Mouse (Mus musculus): ENCODE measurements around the gene Prkcd. TPM values are rescaled to one million over a fixed set of nuclear protein-coding genes. Genes with fewer than 3 reads are reported as not detected.
A peak's percentile ranks its signal among the peaks of the same experiment; 100 is the strongest.

Gene Prkcd
- polyA plus RNA-seq (2012; rRNA removed): 187 and 226 TPM in 2 replicates

GRCm38 (mm10) chr14:30625856-30626726, at the start of gene Prkcd:
Gene Prkcd, minus strand, starts transcription at chr14:30626210.
- WGBS: under 1% methylated on average over 71 of the region's 71 CpGs
- DNase-seq (ENCODE audit: low read depth in 1 of 2, low spot score in 2 of 2): peak; percentile 72 to 86
- peak within 1 kb of the TSS; percentile 83 for H3K27ac ChIP-seq (ENCODE audit: insufficient read depth, low read length)

GRCm38 (mm10) chr14:30674947-30675346, 48.9 kb upstream of the Prkcd start:
- Histone ChIP-seq H3K27ac (ENCODE audit: insufficient read depth, low read length) (no peak overlapping the region), H3K4me3 (ENCODE audit: extremely low read depth, insufficient read depth, insufficient read length) (no peak overlapping the region), H3K27me3 (ENCODE audit: control insufficient read depth, insufficient read depth, low read length) (no peaks in the 10 kb centered on the region), H3K4me1 (ENCODE audit: control insufficient read depth, insufficient read depth, insufficient read length) (peaks cover 8% of the 10 kb centered on the region; the same call in 1 of the 2 replicates), H3K36me3 (ENCODE audit: control insufficient read depth, insufficient read depth, low read length) (peaks cover 11% of the 10 kb centered on the region)
- DNase-seq (ENCODE audit: low read depth in 1 of 2, low spot score in 2 of 2): no peak
- no peak for TF ChIP-seq CTCF (IDR thresholded peaks at IDR 0.05; ENCODE audit: extremely low read depth, insufficient read depth, insufficient read length, insufficient replicate concordance)
- TF ChIP-seq POLR2A (IDR thresholded peaks at IDR 0.05; ENCODE audit: low read depth, low read length): no peak
- 48% methylated on average over 6 of the region's 6 CpGs for WGBS

More at GRCm38 (mm10) chr14:30625856-30626726, at the start of gene Prkcd:
- H3K4me3 ChIP-seq (ENCODE audit: extremely low read depth, insufficient read depth, insufficient read length): peak within 1 kb of the TSS; percentile 93
- H3K27me3 ChIP-seq (ENCODE audit: control insufficient read depth, insufficient read depth, low read length): no peaks in the 10 kb centered on the region
- peaks cover 42% of the 10 kb centered on the region for H3K4me1 ChIP-seq (ENCODE audit: control insufficient read depth, insufficient read depth, insufficient read length)
- peaks cover 7% of the 10 kb centered on the region; the same call in 1 of the 2 replicates for H3K36me3 ChIP-seq (ENCODE audit: control insufficient read depth, insufficient read depth, low read length)
- TF ChIP-seq CTCF (IDR thresholded peaks at IDR 0.05; ENCODE audit: extremely low read depth, insufficient read depth, insufficient read length, insufficient replicate concordance) (no peak), POLR2A (IDR thresholded peaks at IDR 0.05; ENCODE audit: low read depth, low read length) (peak; percentile 81)

- WGBS: 1% methylated on average over 3 of the region's 3 CpGs
- Histone ChIP-seq H3K27me3 (ENCODE audit: control insufficient read depth, insufficient read depth, low read length) (no peaks in the 10 kb centered on the region), H3K36me3 (ENCODE audit: control insufficient read depth, insufficient read depth, low read length) (peaks cover 15% of the 10 kb centered on the region), H3K4me3 (ENCODE audit: extremely low read depth, insufficient read depth, insufficient read length) (no peak overlapping the region), H3K27ac (ENCODE audit: insufficient read depth, low read length) (peak overlapping the region; percentile 50; the same call in 1 of the 2 replicates), H3K4me1 (ENCODE audit: control insufficient read depth, insufficient read depth, insufficient read length) (peaks cover 8% of the 10 kb centered on the region; the same call in 1 of the 2 replicates)
- TF ChIP-seq POLR2A (IDR thresholded peaks at IDR 0.05; ENCODE audit: low read depth, low read length) (no peak), CTCF (IDR thresholded peaks at IDR 0.05; ENCODE audit: extremely low read depth, insufficient read depth, insufficient read length, insufficient replicate concordance) (peak; percentile 89; the same call in 1 of the 2 replicates)
- peak; percentile 84 to 88 for DNase-seq (ENCODE audit: low read depth in 1 of 2, low spot score in 2 of 2)
Observed at GRCm38 (mm10) chr14:30671986-30672312, 45.9 kb upstream of the Prkcd start.

- H3K4me1 ChIP-seq (ENCODE audit: control insufficient read depth, insufficient read depth, insufficient read length): peaks cover 8% of the 10 kb centered on the region; the same call in 1 of the 2 replicates
- peak overlapping the region; percentile 50 for H3K27ac ChIP-seq (ENCODE audit: insufficient read depth, low read length)
- TF ChIP-seq CTCF (IDR thresholded peaks at IDR 0.05; ENCODE audit: extremely low read depth, insufficient read depth, insufficient read length, insufficient replicate concordance) (no peak), POLR2A (IDR thresholded peaks at IDR 0.05; ENCODE audit: low read depth, low read length) (no peak)
- H3K4me3 ChIP-seq (ENCODE audit: extremely low read depth, insufficient read depth, insufficient read length): no peak overlapping the region
- peaks cover 13% of the 10 kb centered on the region for H3K36me3 ChIP-seq (ENCODE audit: control insufficient read depth, insufficient read depth, low read length)
- DNase-seq (ENCODE audit: low read depth in 1 of 2, low spot score in 2 of 2): no peak
- H3K27me3 ChIP-seq (ENCODE audit: control insufficient read depth, insufficient read depth, low read length): no peaks in the 10 kb centered on the region
- WGBS: 56% methylated on average over 15 of the region's 15 CpGs
Observed at GRCm38 (mm10) chr14:30671095-30671985, 45.3 kb upstream of the Prkcd start.

- Histone ChIP-seq H3K36me3 (ENCODE audit: control insufficient read depth, insufficient read depth, low read length) (peaks cover 15% of the 10 kb centered on the region), H3K4me1 (ENCODE audit: control insufficient read depth, insufficient read depth, insufficient read length) (peaks cover 8% of the 10 kb centered on the region; the same call in 1 of the 2 replicates), H3K4me3 (ENCODE audit: extremely low read depth, insufficient read depth, insufficient read length) (no peak overlapping the region), H3K27me3 (ENCODE audit: control insufficient read depth, insufficient read depth, low read length) (no peaks in the 10 kb centered on the region), H3K27ac (ENCODE audit: insufficient read depth, low read length) (no peak overlapping the region)
- no peak for TF ChIP-seq CTCF (IDR thresholded peaks at IDR 0.05; ENCODE audit: extremely low read depth, insufficient read depth, insufficient read length, insufficient replicate concordance)
- TF ChIP-seq POLR2A (IDR thresholded peaks at IDR 0.05; ENCODE audit: low read depth, low read length): no peak
- 98% methylated on average over 6 of the region's 6 CpGs for WGBS
- DNase-seq (ENCODE audit: low read depth in 1 of 2, low spot score in 2 of 2): no peak
Observed at GRCm38 (mm10) chr14:30670161-30670560, 44.2 kb upstream of the Prkcd start.

- H3K4me1 ChIP-seq (ENCODE audit: control insufficient read depth, insufficient read depth, insufficient read length): peaks cover 7% of the 10 kb centered on the region; the same call in 1 of the 2 replicates
- H3K27me3 ChIP-seq (ENCODE audit: control insufficient read depth, insufficient read depth, low read length): no peaks in the 10 kb centered on the region
- no peak overlapping the region for H3K27ac ChIP-seq (ENCODE audit: insufficient read depth, low read length)
- no peak for TF ChIP-seq CTCF (IDR thresholded peaks at IDR 0.05; ENCODE audit: extremely low read depth, insufficient read depth, insufficient read length, insufficient replicate concordance)
- TF ChIP-seq POLR2A (IDR thresholded peaks at IDR 0.05; ENCODE audit: low read depth, low read length): no peak
- no peak overlapping the region for H3K4me3 ChIP-seq (ENCODE audit: extremely low read depth, insufficient read depth, insufficient read length)
- peaks cover 23% of the 10 kb centered on the region for H3K36me3 ChIP-seq (ENCODE audit: control insufficient read depth, insufficient read depth, low read length)
- DNase-seq (ENCODE audit: low read depth in 1 of 2, low spot score in 2 of 2): no peak
- WGBS: 87% methylated on average over 4 of the region's 4 CpGs
Observed at GRCm38 (mm10) chr14:30666604-30667003, 40.6 kb upstream of the Prkcd start.

Measured in spleen, adult 2 months (tissue).